Mouse (Mus musculus): ENCODE data around the gene A630001G21Rik.

DNA sequence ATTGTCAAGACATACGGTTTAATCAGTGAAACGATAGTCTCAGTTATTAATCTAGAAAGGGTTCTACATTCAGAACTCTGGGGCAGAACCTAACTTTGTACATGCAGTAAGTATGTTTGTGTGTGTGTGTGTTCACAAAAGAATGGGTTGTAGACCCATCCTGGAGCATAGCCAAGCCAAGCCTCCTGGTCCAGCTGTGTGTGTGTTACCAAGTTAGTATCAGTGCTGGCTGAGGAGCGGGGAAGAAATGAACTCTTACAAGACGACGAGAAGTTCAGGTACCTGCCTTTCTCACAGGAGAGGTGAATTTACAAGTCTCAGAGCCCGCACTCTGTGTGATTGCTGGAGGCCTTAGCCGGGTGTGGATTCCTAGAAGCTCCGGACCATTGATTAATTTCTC is 26.1 kb upstream of the A630001G21Rik start:
- TF ChIP-seq ZC3H11A (IDR thresholded peaks at IDR 0.05; ENCODE audit: borderline replicate concordance, low read depth, low read length) = no peak
- TF ChIP-seq ZNF384 (IDR thresholded peaks at IDR 0.05; ENCODE audit: low read depth, low read length) = no peak
- no peak for TF ChIP-seq MAFK (IDR thresholded peaks at IDR 0.05; ENCODE audit: insufficient read depth, low read depth, low read length)
